Mouse (Mus musculus) A20 (cell line): ENCODE measurements at regions not wholly inside any gene's neighbourhood (a gene's known extent, or its start where the extent isn't known, plus 50 kb on each side); places are given as distances from the start of the nearest gene placed in this dataset.
A peak's percentile ranks its signal among the peaks of the same experiment; 100 is the strongest.
"Not testable (repeated sequence)": the region's sequence is repeated elsewhere in the genome, so short reads cannot be mapped to it uniquely, and the experiment has no call there.

Experiments
- DNase-seq: peaks from one replicate; pipeline ENCODE4 v3.0.0-alpha.2; 2011; ENCODE audit warnings: low read depth, low spot score

DNA sequence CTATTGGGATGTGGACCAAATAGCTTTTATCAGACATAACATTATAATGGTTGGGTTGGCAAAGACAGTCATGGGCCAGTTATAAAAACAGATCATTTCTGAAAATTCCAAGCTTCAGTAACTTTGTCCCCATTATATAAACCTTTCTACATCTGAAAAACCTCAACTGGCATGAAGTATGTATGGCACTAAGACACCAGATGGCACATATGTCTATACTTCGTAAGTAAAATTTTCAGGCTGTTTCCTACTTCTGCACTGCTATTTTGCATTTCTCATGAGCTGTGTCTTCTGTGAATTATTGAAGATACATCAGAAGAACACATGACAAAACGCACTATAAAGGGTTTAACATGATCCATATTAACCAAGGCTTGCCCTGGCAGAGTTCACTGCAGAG, 428.1 kb downstream of the Pom121l12 start:
- no peak for DNase-seq

- peak; percentile 52 for DNase-seq
These were observed 443.1 kb downstream of the Pom121l12 start for GRCm38 (mm10) chr11:15042168-15042567.

GRCm38 (mm10) chr11:15088918-15089645, 490.0 kb downstream of the Pom121l12 start:
- not testable (repeated sequence) for DNase-seq

DNA sequence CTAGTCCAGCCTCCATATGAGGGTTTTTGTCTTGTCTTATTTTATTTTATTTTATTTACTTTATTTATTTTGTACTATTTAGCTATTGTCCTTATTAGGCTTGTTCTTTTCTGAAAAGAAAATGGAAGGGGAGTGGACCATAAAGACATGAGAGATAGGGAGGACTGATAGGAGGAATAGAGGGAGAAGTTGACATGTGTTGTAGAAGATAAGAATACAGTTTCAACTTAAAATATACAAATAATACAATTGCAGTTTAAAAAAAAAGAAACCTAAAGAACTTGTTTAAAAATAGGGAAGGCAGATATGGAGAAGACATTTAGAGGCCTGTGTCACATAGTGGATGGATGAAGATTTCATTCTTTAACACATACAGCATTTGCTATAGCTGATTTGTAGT, 497.8 kb downstream of the Pom121l12 start:
- DNase-seq: no peak

DNA sequence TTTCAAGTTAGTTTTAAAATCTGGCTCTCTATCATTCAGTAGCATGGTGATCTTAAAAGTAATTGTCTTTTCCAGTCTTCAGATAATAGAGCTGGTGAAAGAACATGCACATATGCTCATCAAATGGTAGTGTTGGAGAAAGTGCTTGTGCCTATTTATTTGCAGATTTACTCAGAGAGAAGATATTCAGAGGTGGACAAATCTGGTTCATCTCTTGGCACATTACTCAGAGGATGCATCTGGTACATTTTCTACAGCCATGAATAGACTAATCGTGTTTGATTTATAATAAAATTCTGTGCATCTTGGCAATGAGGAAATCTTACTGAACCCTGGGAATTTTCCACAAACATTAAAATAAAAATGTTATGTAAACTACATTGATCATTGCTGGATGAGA, 509.0 kb downstream of the Pom121l12 start:
- no peak for DNase-seq

GRCm38 (mm10) chr11:15113583-15113982, 514.5 kb downstream of the Pom121l12 start:
- no peak for DNase-seq

DNA sequence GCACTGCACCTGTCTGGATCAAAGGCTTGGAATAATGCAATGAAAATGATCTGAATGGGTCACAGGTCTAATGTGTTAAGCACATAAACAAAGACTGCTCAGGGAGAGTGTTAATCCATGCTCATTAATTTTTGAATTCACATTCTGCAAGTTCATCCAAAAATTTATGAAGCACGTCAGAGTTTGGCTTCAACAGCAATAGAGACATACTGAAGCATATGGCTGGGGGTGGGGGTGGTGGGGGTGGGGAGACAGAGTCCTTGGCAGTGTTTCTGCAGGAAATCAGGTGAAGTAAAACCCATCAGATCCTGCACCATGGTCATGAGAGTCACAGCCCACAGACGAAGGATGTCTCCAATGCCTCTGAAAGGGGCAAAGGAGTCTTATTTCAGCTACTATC, 526.7 kb downstream of the Pom121l12 start:
- no peak for DNase-seq
